Mouse (Mus musculus): ENCODE measurements at regions not wholly inside any gene's neighbourhood (a gene's known extent, or its start where the extent isn't known, plus 50 kb on each side); places are given as distances from the start of the nearest gene placed in this dataset.

DNA sequence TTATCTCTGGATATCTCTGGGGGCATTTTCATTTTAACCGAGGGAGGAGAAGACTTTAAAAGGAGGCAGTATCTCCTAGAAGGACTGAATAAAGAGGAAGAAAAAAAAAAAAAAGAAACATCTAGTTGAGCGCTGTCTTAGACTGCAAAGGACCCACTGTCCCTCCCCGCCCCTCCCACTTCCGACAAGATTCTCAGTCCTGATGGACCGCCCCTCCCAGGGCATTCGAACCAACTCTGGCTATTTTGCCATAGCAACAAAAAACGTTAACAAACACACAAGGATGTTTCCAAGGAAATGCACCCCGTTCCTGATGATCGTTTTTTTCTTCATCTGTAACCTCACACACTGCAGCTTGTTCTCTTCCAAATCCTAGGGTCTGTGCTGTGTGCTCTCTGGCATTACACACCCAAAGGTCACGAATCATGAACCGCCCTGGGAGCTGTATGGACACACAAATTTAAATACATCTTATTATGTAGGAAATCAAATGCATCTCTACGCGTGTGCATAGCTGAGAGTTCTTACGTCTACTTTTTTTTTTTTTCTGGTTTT, 75.8 kb downstream of the Rnd3 start:
- DNase-seq: peak; percentile 62

DNA sequence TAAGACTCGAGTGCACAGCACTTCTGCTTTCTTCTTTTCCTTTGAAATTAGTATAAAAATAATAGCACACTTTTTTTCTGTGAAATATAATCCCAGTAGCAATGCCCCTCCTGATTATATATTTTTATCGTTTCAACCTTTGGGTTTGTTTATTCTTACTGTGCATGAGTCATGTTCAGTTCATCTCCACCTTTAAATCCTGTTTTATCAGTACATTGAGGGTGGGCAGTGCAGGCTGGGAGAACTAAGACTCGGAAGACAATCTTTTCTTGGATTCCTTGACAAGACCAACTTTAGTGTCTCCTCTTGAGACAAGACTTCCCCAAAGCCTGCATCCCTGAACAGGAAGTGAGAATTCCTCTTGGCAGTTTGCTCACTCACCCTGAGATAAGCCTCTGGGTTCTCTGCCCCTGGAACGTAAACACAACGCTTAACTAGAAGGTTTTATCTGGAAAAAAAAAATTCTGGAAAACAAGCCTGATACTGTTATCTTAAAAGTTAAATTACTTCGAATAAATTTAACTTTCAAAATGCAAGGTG, 76.5 kb downstream of the Rnd3 start:
- no peak for DNase-seq

GRCm38 (mm10) chr2:51070902-51071301, 78.0 kb downstream of the Rnd3 start:
- no peak for DNase-seq

GRCm38 (mm10) chr2:51066423-51066831, 82.5 kb downstream of the Rnd3 start:
- DNase-seq: no peak

GRCm38 (mm10) chr2:51065821-51066220, 83.1 kb downstream of the Rnd3 start:
- DNase-seq: no peak

- DNase-seq: no peak
Measured at GRCm38 (mm10) chr2:51064821-51065220, 84.1 kb downstream of the Rnd3 start.

DNA sequence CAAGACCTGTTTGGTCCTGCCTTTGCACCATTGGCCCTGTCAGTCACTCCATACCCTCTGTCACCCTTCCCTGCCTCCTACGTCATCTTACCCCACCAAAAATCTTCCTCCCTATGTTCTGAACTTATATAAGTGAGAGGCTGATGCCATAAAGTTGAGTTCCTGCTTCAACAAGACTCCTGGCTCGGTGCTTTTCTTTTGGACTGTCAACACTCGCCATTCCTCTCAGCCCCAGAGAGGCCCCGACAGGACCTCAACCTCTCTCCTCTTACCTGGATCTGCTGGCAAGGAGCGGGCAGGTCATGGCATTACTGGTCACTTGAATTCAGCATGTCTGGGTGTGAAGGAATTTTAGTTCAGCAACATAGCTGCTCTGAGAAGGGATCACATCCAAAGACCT, 86.9 kb downstream of the Rnd3 start:
- DNase-seq: no peak

GRCm38 (mm10) chr2:51058158-51058557, 90.8 kb downstream of the Rnd3 start:
- DNase-seq: peak; percentile 10

DNA sequence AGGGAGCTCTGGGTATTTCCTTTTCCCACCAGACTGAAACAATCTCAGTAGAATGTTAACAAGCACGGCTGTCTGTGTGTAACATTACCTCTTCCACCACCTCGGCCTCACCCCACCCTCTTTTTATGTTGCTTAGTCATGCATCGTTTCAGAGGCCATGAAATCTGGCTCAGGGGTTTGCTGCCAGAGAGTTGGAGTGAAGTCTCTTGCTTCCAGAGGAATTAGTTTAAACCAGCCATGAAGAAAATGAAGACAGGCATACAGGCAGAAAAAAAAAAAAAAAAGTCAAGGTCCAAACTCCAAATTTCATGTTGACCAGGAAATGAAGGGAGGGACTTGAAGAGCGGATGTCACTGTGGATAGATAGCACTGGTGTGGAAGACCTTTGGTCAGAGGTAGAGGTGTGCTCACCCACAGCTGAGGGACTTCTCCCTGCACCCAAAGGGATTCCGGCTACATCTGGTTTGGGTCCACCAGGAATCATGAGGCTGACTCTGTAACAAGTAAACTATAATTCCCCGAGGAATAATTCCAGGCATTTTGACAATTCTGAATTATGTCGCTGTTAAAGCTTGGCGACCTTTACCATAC, 92.7 kb downstream of the Rnd3 start:
- DNase-seq: no peak

DNA sequence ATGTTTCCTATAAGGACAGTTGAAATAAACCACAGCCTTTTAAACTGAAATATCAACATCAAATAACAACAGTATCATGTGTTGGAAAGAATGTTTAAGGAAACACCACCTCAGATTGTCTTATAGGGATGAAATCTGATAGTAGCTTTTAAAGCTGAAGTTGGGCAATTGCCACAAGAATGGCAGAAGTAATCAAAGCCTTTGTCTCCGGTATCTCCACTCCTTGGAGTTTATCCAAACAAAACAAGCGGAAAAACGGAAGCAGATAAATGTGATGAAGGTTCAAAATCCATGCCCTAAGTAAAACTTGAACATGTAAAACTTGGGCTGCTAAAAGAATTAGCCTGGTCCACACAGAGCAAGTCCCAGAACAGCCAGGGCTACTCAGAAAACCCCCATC, 93.6 kb downstream of the Rnd3 start:
- no peak for DNase-seq

DNA sequence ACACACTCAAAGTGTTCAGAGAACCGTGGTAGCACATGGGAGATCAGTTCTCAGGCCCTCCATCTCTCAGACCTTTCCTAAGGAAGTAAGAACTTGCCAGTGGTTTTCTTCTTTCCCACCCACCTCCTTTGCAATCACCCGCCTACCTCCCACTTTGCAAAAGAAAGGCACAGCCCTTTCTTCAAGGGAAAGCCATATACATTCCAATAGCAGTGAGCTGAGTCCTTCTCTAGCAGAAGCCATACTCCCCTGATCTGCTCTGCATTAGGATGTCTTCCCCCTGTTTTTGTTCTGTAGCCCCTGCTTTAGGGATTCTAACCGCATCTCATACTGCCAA, 99.1 kb downstream of the Rnd3 start:
- no peak for DNase-seq

- DNase-seq: no peak
Measured at GRCm38 (mm10) chr2:51049101-51049833, 99.6 kb downstream of the Rnd3 start.

DNA sequence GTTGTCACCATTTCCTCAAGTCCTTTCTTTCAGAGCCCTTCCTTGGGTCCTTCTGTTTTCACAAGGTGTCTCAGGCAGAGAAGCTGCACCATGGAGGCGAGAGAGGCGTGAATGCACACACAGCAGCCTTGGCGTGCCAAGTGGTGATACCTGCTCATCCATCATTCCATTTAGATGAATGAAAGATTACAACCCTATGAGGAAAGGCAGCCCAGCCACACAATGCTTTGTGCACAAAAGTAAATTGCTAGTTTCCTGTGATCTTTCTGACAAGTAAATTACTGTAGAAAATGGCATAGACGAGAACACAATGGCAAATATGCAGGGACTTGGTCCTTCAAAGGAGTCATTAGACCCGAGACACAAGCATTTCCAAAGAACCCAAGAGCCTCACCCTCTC, 101.4 kb downstream of the Rnd3 start:
- DNase-seq: no peak

DNA sequence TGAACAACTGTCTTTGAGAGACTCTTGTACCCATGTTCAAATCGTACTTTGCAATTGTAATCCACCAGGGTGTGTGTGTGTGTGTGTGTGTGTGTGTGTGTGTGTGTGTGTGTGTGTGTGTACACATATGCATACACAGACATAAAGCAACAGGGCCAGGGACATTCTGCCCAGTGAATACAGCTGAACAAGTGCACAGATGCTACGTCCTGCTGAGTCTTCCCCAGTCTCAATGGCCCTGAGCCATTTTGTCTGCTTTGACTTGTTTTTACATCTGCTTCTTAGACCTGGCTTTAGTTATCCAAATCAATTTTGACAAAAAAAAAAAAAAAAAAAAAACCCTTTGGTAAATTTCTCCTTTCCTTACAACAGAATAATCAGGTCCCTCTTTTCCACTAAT, 103.3 kb downstream of the Rnd3 start:
- DNase-seq: no peak

GRCm38 (mm10) chr2:51041101-51041500, 107.8 kb downstream of the Rnd3 start:
- no peak for DNase-seq

DNA sequence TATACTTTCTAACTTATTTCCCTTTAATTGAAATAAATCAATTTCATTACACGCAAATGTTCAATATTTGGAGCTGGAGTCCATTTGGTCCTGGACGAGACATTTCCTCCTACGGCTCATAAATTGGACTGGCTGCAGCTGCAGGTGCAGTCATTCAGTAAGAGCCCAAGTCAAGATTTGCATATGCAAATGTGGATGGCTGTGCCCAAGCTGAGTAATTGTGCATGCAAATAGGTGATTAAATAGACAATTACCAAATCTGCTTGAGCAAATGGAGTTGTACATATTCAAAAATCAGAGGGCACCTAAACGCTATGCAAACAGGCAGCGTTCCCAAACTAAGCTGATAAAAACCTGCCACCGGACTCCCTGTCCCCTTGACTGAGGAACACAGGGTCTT, 110.2 kb downstream of the Rnd3 start:
- no peak for DNase-seq

DNA sequence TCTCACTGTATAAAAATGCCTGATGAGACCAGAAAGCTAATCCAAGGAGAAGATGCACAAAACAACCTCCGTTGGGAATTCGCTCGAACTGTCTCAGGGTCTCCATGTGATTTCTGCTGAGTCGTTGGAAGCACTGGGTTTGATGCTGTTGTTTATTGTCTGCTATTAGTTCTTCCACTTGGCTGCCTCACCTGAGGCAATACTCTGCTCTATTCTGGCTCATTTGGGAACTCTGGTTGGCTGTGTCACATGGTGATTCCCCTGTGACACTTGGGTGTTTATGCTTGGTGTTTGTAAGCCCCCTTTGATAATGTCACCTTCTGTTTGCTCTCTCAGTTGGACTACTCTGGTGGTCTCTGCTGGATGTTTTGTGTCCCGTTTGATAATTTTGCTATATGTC, 111.9 kb downstream of the Rnd3 start:
- DNase-seq: no peak

DNA sequence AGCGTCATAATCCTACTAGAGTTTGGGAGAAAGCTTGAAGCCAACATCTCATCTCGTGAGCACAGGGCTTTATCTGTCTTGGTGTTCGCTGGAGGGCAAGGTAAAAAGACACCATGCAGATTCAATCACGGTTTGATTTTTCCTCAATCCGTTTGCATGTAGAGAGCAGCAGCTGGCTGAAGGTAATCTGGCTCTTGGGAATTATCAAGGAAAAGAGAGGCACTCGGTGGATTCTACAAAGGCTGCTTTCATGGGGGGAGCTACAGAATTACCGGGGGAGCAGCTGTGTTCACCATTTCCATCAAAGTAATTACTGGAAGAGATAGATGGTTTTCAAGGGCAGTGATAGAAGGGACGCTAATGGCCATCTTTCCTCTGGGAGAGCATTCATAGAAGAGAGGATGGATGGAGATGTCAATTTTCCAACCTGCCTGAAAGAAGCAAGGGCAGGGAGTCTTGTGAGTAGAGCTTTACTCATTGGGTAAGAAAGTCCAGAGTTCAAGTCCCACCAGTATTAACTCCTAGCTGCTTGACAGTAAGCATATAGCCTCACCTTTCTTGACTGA, 112.6 kb downstream of the Rnd3 start:
- no peak for DNase-seq

- no peak for DNase-seq
Measured at GRCm38 (mm10) chr2:51033881-51034280, 115.0 kb downstream of the Rnd3 start.

DNA sequence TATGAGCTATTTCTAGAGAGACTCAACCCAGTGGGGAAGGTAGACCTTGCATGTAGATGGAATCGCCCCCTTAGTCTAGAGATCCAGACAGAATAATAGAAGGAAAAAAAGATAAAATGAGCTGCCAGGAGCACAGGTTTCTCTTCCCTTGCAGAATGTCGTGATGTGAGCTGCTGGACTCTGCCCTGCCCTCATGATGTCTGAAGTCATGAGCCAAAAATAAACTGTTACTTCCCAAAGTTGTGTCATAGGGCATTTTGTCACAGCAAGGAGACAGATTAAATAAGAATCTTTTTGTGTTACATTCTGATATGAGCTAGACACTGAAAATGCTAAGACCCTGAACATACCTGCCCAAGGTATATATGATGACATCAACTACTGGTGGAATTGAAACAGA, 126.4 kb downstream of the Rnd3 start:
- DNase-seq: no peak

- no peak for DNase-seq
Measured at GRCm38 (mm10) chr2:51016129-51016402, 132.8 kb downstream of the Rnd3 start.

- DNase-seq: no peak
Measured at GRCm38 (mm10) chr2:51015360-51016128, 133.4 kb downstream of the Rnd3 start.

DNA sequence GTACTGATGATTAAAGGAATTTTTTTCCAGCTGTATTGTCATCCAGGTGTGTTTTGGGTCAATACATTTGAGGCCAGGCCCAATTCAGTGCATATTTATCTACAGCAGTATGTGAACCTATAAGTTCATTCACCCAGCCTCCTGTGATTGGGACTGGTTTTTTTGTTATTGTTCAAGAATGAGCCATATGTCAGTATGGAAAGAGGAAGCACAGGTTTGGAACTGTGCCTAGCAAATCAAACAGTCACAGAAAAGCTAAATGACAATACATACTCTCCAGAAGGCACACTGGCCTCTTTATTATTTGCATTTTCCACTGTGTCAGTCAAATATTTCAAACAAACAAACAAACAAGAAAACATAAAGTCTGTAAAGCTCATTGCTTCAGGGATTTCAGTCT, 134.7 kb downstream of the Rnd3 start:
- DNase-seq: no peak

DNA sequence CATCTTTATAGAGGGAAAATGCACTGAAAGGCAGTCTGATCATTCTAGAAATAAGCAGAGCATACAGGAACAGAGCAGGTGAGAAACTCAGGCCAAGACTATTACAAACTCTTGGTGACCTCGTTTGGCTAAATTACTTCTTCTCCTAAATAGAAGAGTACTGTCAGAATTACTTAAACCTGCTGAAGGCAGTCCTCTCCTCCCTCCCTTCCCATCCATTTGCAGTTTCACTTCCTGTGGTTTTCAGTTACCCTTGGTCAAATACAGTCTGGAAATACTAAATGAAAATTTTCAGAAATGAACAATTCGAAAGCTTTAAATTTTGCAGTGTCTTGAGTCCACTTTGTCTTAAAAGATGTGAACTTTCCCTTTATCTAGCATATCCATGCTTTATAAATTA, 135.8 kb downstream of the Rnd3 start:
- DNase-seq: no peak
